Mouse (Mus musculus) stomach, postnatal 0 days (tissue): Measurements from ENCODE around the gene Gm28729. TPM values are rescaled to one million over a fixed set of nuclear protein-coding genes. Genes with fewer than 3 reads are reported as not detected.

Experiments
- ATAC-seq: fragments of 200-750 bp; cut with Nextera tagmentation; 2 replicates; pipeline ENCODE4 v1.8.0; 2017; ENCODE audit not compliant: low FRiP score, low TSS enrichment
- DNase-seq: peaks from one replicate; pipeline ENCODE4 v3.0.0-alpha.2; 2016; ENCODE audit warnings: low spot score
- H3K27ac ChIP-seq: fragments of 300-500 bp; sonication (generic); replicated peaks from 2 replicates; pipeline ENCODE4 v1.5.1; 2014; ENCODE audit warnings: mild to moderate bottlenecking, control low read depth
- H3K27me3 ChIP-seq: fragments of 300-500 bp; sonication (generic); 2 replicates; pipeline ENCODE4 v1.6.1; 2014; ENCODE audit warnings: low read length; ENCODE audit not compliant: control insufficient read depth, insufficient read depth
- H3K36me3 ChIP-seq: fragments of 300-500 bp; sonication (generic); 2 replicates; pipeline ENCODE4 v1.6.1; 2014; ENCODE audit warnings: low read length, mixed read lengths; ENCODE audit not compliant: control insufficient read depth, insufficient read depth
- H3K4me1 ChIP-seq: fragments of 300-500 bp; sonication (generic); replicated peaks from 2 replicates; pipeline ENCODE4 v1.6.1; 2014; ENCODE audit warnings: antibody characterized with exemption; ENCODE audit not compliant: control insufficient read depth, insufficient read depth
- H3K4me2 ChIP-seq: fragments of 300-500 bp; sonication (generic); replicated peaks from 2 replicates; pipeline ENCODE4 v1.6.1; 2014; ENCODE audit warnings: low read depth, mild to moderate bottlenecking, control low read depth, moderate library complexity
- H3K4me3 ChIP-seq: fragments of 300-500 bp; sonication (generic); 2 replicates; pipeline ENCODE4 v1.5.1; 2014; ENCODE audit warnings: low read depth, low read length, control low read depth
- H3K9ac ChIP-seq: fragments of 300-500 bp; sonication (generic); 2 replicates; pipeline ENCODE4 v1.6.1; 2014; ENCODE audit warnings: mild to moderate bottlenecking, low read length, control low read depth, mixed read lengths
- H3K9me3 ChIP-seq: fragments of 300-500 bp; sonication (generic); 2 replicates; pipeline ENCODE4 v1.6.1; 2016; ENCODE audit warnings: low read length; ENCODE audit not compliant: control insufficient read depth
- CTCF ChIP-seq: IDR thresholded peaks from 2 replicates; pipeline ENCODE4 v1.5.1; 2016; ENCODE audit warnings: antibody characterized with exemption, low read depth, mild to moderate bottlenecking, moderate library complexity
- EP300 ChIP-seq: optimal IDR thresholded peaks from 2 replicates; pipeline ENCODE3; 2016; ENCODE audit warnings: antibody characterized with exemption
- WGBS: fragments of 180-500 bp; shearing (Covaris S2); extraction: QIAGEN DNeasy Blood & Tissue Kit; methylation state at CpG from one replicate; pipeline ENCODE4 v1.1.7; 2014; 5-methylcytosine and 5-hydroxymethylcytosine counted together
- polyA plus RNA-seq: library from polyadenylated mRNA; unstranded; fragments of >200 nt; fragmentation: Nextera tagmentation; extraction: Ambion mirVana; gene quantifications from 2 replicates; pipeline ENCODE4 v1.2.1, GENCODE M21; 2015

Gene Gm28729
- not detected in 2 replicates for polyA plus RNA-seq

- TF ChIP-seq EP300, result no peak
- WGBS, result 43% methylated on average over 12 of the region's 12 CpGs
- no peak for DNase-seq
- Histone ChIP-seq H3K27ac (no peak within 1 kb of the TSS), H3K4me1 (no peaks in the 10 kb centered on the region), H3K4me3 (no peak within 1 kb of the TSS), H3K9me3 (no peaks in the 10 kb centered on the region), H3K4me2 (no peak within 1 kb of the TSS), H3K27me3 (no peaks in the 10 kb centered on the region), H3K9ac (no peak within 1 kb of the TSS), H3K36me3 (no peaks in the 10 kb centered on the region)
- no peak for ATAC-seq
Measured at GRCm38 (mm10) chr9:96524972-96525506, at the start of gene Gm28729. Gene Gm28729 (minus strand): TSS chr9:96525264.

DNA sequence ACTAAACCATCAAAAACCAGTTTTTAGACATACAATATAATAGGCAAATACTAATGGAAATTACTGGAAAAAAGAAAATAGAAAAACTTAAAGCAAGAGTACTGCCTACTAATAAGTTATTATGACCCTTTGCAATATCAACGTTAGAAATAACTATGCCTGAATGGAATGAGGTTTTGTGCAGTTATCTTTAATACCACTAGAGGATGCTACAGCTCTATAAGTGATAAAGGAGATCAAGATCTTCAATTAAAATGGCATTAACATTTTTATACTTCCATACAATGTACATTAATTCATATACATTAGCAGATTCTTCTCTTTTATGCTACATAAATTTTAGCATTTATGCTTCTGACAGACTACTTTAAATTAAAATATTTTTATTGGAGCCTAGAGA lies 48.2 kb upstream of the Gm28729 start:
- H3K9ac ChIP-seq, result no peak overlapping the region
- H3K27ac ChIP-seq, result no peak overlapping the region
- H3K27me3 ChIP-seq, result no peaks in the 10 kb centered on the region
- TF ChIP-seq EP300 (no peak), CTCF (peak; percentile 98)
- DNase-seq (no peak), ATAC-seq (no peak)
- H3K4me1 ChIP-seq, result no peaks in the 10 kb centered on the region
- H3K4me3 ChIP-seq, result no peak overlapping the region
- no peaks in the 10 kb centered on the region for H3K9me3 ChIP-seq
- 2% methylated on average over 1 of the region's 1 CpGs for WGBS
- H3K4me2 ChIP-seq, result no peak overlapping the region
- 0 out of 2 replicates have a peak, but pooled peaks cover 3% of the 10 kb centered on the region for H3K36me3 ChIP-seq

- Histone ChIP-seq H3K27me3 (no peaks in the 10 kb centered on the region), H3K4me3 (no peak overlapping the region), H3K36me3 (0 out of 2 replicates have a peak, but pooled peaks cover 3% of the 10 kb centered on the region), H3K9me3 (no peaks in the 10 kb centered on the region), H3K9ac (no peak overlapping the region), H3K4me2 (no peak overlapping the region), H3K4me1 (no peaks in the 10 kb centered on the region), H3K27ac (no peak overlapping the region)
- ATAC-seq, result peak; percentile 71
- 57% methylated on average over 9 of the region's 9 CpGs for WGBS
- TF ChIP-seq EP300, result no peak
- TF ChIP-seq CTCF, result no peak
- DNase-seq, result peak; percentile 66
Measured at GRCm38 (mm10) chr9:96572754-96573153, 47.7 kb upstream of the Gm28729 start.

- H3K4me3 ChIP-seq, result no peak overlapping the region
- H3K36me3 ChIP-seq, result peaks cover 8% of the 10 kb centered on the region; the same call in 1 of the 2 replicates
- no peak for ATAC-seq
- WGBS, result 66% methylated on average over 8 of the region's 8 CpGs
- H3K4me1 ChIP-seq, result no peaks in the 10 kb centered on the region
- H3K27ac ChIP-seq, result no peak overlapping the region
- no peak overlapping the region for H3K4me2 ChIP-seq
- TF ChIP-seq CTCF (no peak), EP300 (no peak)
- no peak overlapping the region for H3K9ac ChIP-seq
- H3K27me3 ChIP-seq, result no peaks in the 10 kb centered on the region
- no peak for DNase-seq
- no peaks in the 10 kb centered on the region for H3K9me3 ChIP-seq
Measured at GRCm38 (mm10) chr9:96566470-96566996, 41.5 kb upstream of the Gm28729 start.

- TF ChIP-seq EP300 (no peak), CTCF (peak; percentile 27; the same call in 1 of the 2 replicates)
Measured at GRCm38 (mm10) chr9:96563501-96563900, 38.4 kb upstream of the Gm28729 start.

GRCm38 (mm10) chr9:96559148-96559547 lies 34.1 kb upstream of the Gm28729 start:
- no peaks in the 10 kb centered on the region for H3K4me1 ChIP-seq
- H3K27me3 ChIP-seq, result no peaks in the 10 kb centered on the region
- H3K9ac ChIP-seq, result no peak overlapping the region
- no peak overlapping the region for H3K27ac ChIP-seq
- no peak for DNase-seq
- ATAC-seq, result no peak
- no peaks in the 10 kb centered on the region for H3K9me3 ChIP-seq
- 90% methylated on average over 6 of the region's 6 CpGs for whole genome bisulfite sequencing
- peaks cover 13% of the 10 kb centered on the region for H3K36me3 ChIP-seq
- H3K4me2 ChIP-seq, result no peak overlapping the region
- TF ChIP-seq EP300 (no peak), CTCF (no peak)
- H3K4me3 ChIP-seq, result no peak overlapping the region

More at GRCm38 (mm10) chr9:96563501-96563900, 38.4 kb upstream of the Gm28729 start:
- no peak overlapping the region for H3K27ac ChIP-seq
- DNase-seq (no peak), ATAC-seq (no peak)
- 95% methylated on average over 4 of the region's 4 CpGs for WGBS
- H3K4me2 ChIP-seq, result no peak overlapping the region
- no peaks in the 10 kb centered on the region for H3K9me3 ChIP-seq
- peaks cover 18% of the 10 kb centered on the region for H3K36me3 ChIP-seq
- H3K9ac ChIP-seq, result no peak overlapping the region
- H3K4me1 ChIP-seq, result no peaks in the 10 kb centered on the region
- no peak overlapping the region for H3K4me3 ChIP-seq
- H3K27me3 ChIP-seq, result no peaks in the 10 kb centered on the region
